Mouse (Mus musculus) lung, postnatal 4 days (tissue): Measurements from ENCODE around the gene Ampd2.
A peak's percentile ranks its signal among the peaks of the same experiment; 100 is the strongest.

Experiments
- DNase-seq, 2 experiments: peaks; one replicate each; pipeline ENCODE4 v3.0.0; 2021

Ampd2 gene

GRCm38 (mm10) chr3:108086470-108086979, at the start of gene Ampd2:
Gene Ampd2 (minus strand): TSS chr3:108086651.
- DNase-seq, result peak; percentile 84 to 89

DNA sequence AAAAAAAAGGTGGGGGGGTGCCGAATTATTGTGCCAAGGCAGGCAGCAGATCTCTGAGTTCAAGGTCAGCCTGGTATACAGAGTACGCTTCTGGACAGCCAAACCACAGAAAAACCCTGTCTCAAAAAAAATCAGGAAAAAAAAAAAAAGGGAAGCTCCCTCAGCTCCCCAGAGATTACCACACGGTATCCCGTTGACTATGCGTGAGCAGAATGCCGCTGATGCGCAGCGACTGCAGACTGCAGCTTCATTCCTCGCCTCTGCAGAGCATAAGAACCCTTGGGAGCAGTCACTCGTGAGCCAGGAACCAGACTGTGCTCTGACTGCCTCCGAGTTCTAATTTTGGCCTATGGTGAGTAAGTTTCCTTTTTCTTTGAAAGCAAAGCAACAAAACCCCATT, 48.2 kb upstream of the Ampd2 start:
- no peak for DNase-seq

DNA sequence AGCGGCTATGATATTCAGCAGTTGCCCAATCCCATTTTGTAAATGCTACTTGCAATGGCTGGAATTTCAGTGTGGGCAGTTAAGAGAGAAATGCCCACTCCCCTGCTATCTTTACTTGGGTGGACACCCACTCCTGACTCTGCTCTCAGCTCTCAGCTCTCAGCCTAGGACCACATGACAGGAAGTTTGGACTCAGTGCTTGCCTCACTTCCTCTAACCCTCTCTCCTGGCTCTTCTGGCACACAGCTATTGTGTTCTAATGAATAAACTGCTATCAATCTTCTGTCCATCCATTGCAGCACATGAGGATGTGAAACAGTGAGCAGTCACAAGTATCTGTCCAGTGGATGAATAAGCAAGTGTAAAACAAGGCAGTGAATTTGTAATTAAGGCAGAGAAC, 46.0 kb upstream of the Ampd2 start:
- no peak for DNase-seq

GRCm38 (mm10) chr3:108131821-108132220, 45.4 kb upstream of the Ampd2 start:
- no peak for DNase-seq

DNA sequence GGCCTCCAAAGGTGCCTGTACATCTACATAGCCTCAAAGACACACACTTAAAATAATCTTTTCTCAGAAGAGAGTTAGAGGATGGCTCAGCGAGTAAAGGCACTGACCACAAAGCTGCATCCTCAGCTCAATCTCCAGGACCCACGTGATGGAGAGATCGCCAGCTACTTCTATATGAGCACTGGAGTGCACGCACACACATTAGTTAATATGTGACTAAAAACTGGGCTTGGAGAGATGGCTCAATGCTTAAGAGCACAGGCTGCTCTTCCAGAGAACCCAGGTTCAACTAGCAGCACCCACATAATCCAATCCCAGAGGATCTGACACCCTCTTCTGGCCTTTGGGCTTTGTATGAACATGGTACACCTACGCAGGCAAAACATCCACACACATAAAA, 44.8 kb upstream of the Ampd2 start:
- DNase-seq, result no peak

- no peak for DNase-seq
Observed at GRCm38 (mm10) chr3:108129804-108130203, 43.4 kb upstream of the Ampd2 start.

GRCm38 (mm10) chr3:108129367-108129766, 42.9 kb upstream of the Ampd2 start:
- no peak for DNase-seq

GRCm38 (mm10) chr3:108128520-108128919, 42.1 kb upstream of the Ampd2 start:
- no peak for DNase-seq

DNA sequence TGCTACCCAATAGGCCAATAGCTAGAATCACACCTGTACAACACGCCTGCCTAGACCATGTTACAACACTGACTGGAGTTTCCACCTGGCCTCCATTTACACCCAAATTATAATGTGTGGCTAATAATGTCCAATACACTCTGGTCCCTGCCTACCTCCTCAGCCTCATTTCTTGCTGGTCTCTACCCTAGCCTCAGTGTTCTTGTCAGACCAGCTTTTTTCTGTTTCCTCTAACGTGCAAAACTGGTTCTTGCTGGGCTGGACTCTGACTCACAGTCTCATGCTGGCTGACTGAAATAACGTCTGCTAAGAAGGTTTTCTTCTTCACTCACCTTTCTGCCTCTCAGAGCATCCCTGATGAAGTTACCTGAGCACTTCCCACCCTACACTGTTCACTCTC, 39.9 kb upstream of the Ampd2 start:
- no peak for DNase-seq

- no peak for DNase-seq
Observed at GRCm38 (mm10) chr3:108124131-108124530, 37.7 kb upstream of the Ampd2 start.

DNA sequence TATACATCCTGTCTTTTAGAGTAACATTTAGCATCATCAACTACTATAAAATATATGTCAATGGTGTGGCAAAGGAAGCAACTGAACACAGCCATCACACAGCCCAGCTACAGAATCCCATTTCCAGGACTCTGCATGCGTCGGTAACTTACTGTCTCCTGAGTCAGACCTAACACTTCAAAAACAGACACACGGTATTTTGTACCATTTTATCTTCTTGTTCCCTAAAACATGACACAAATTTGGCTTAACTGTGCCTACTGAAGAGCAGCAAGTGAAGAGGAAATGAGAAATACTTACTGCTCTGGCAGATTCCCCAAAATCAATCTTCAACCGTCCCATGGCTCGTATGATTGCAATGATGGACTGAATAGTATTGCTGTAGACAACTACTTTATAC, 36.8 kb upstream of the Ampd2 start:
- no peak for DNase-seq

- DNase-seq, result no peak
Observed at GRCm38 (mm10) chr3:108121101-108121500, 34.6 kb upstream of the Ampd2 start.

- no peak for DNase-seq
Observed at GRCm38 (mm10) chr3:108117465-108117864, 31.0 kb upstream of the Ampd2 start.

DNA sequence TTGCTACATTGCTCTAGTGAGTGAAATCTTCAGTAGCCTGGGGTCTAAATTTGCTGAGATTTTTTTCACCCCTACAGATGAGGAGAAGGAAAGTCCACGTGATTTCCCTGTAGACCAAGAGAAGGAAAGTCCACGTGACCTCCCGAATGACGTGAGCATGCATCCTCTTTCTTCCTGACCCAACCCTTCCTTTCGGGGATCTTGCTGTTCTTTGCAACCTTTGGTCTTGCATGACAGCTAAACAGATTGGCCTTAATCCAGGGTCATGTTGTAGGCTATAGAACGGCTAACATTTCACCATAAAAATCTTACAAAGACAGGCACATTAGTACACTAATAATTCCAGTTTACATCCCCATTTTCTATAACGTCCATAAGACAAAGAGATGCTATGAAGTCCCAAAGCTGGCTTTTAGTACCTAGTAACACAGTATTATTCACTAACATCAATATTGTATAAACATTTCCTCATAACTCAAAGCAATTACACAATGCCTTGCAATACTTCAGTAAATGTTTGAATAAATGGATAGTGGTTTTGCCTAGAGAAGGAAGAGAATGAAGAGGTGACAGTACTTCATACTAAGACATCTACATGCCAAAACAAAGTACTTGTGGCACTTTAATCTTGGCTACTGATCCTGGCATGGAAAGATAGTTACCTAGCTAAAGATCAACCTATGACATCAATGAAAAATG, 27.3 kb upstream of the Ampd2 start:
- DNase-seq, result no peak

- no peak for DNase-seq
Observed at GRCm38 (mm10) chr3:108112666-108113065, 26.2 kb upstream of the Ampd2 start.

GRCm38 (mm10) chr3:108112246-108112645, 25.8 kb upstream of the Ampd2 start:
- no peak for DNase-seq

GRCm38 (mm10) chr3:108111320-108111719, 24.9 kb upstream of the Ampd2 start:
- no peak for DNase-seq

GRCm38 (mm10) chr3:108105281-108105680, 18.8 kb upstream of the Ampd2 start:
- DNase-seq, result no peak

DNA sequence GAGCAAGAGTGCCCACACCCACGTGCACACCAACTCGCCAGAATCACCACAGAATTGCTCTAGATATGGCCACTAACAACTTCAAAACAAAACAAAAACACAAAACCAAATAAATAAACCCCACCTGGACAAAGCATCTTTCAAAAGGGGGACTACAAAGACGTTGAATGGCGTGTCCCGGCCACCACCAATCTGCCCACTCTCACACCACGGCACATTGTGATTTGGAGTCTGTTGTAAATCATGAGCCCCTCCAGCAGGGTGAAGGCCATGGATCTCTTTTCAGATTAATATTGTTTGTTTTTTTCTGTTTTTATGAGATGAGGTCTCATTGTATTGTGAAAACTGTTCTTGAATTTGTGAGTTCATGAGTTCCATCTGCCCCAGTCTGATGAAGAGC, 15.6 kb upstream of the Ampd2 start:
- DNase-seq, result no peak

DNA sequence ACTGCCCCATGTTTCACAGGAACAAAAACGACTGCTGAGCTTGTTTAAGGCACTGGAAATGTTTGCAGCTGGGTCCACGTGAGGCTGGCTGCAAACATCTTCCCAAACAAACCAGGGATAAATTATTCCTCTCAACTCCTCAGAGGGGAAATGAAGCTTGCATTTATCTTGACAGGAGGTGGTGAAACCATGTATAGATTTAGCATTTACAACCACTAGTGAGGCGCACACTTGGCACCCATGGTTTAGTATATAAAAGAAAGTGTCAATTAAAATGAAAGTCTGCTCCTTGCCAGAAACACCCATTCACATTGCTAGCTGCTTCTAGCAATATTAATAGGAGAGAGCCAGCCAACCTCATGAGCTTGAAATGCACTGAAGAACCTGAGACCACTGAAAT, 15.1 kb upstream of the Ampd2 start:
- no peak for DNase-seq

DNA sequence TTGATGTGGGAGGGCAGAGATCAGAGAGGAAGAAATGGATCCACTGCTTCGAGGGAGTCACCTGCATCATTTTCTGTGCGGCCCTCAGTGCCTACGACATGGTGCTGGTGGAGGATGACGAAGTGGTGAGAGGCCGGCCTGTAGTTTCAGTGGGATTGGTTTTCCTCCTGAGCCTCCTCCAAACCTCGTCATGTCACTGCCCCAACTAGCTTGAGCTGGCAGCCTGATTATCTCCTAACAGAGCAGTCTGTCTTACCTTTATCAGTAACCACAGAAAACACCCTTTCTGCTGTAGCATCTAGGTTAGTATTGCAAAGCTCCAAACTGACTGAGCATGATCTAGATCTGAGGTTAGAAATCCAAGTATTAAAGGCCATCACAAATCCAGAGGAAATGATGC, 11.9 kb upstream of the Ampd2 start:
- no peak for DNase-seq

GRCm38 (mm10) chr3:108097656-108098055, 11.2 kb upstream of the Ampd2 start:
- DNase-seq, result no peak

GRCm38 (mm10) chr3:108096726-108097125, 10.3 kb upstream of the Ampd2 start:
- DNase-seq, result no peak

DNA sequence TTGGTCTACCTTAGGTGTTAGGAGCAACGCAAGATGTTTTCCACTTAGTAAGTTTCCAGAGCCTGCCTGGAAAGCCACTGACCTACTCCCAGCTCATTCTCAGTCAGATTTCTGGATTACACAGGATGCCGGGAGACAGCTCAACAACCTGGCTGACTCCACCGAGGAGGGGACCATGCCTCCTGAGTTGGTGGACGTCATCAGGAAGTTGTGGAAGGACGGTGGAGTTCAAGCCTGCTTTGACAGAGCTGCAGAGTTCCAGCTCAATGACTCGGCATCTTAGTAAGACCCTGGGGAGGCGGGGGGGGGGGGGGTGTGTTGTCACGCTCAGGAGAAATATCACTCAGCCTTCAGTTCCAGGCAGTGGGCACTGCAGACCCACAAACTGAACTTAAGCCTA, 9.8 kb upstream of the Ampd2 start:
- no peak for DNase-seq
